Mouse (Mus musculus): Measurements from ENCODE around the gene Gm44965. TPM values are rescaled to one million over a fixed set of nuclear protein-coding genes. Genes with fewer than 3 reads are reported as not detected.

Gm44965 gene
- polyA plus RNA-seq (2015; fragmentation: Nextera tagmentation; extraction: Ambion mirVana) = not detected in 2 replicates

- H3K4me2 ChIP-seq = peak within 1 kb of the TSS; percentile 64
- H3K27me3 ChIP-seq = no peaks in the 10 kb centered on the region
- H3K36me3 ChIP-seq = peaks cover 29% of the 10 kb centered on the region
- WGBS = 7% methylated on average over 45 of the region's 45 CpGs
- H3K4me1 ChIP-seq (replicated peaks) = peaks cover 32% of the 10 kb centered on the region
- H3K4me3 ChIP-seq = peak within 1 kb of the TSS; percentile 77
- peak within 1 kb of the TSS; percentile 92 for H3K27ac ChIP-seq
- peak within 1 kb of the TSS; percentile 78 for H3K9ac ChIP-seq
- H3K9me3 ChIP-seq (replicated peaks) = peaks cover 3% of the 10 kb centered on the region; the same call in 1 of the 2 replicates
- ATAC-seq (replicated peaks; ENCODE audit: insufficient number of reproducible peaks, insufficient read depth, low FRiP score, low read depth) = peak; percentile 92
Observed at GRCm38 (mm10) chr6:48593158-48594042, at the start of gene Gm44965, which contains the start of gene Repin1. Gm44965 (plus strand) TSS chr6:48593941. Repin1 (plus strand) TSS chr6:48593883.

GRCm38 (mm10) chr6:48545251-48545650 is 48.5 kb upstream of the Gm44965 start:
- Histone ChIP-seq H3K4me1 (replicated peaks) (no peaks in the 10 kb centered on the region; the same call in 1 of the 2 replicates), H3K9me3 (replicated peaks) (no peaks in the 10 kb centered on the region), H3K36me3 (no peaks in the 10 kb centered on the region), H3K4me2 (no peak overlapping the region), H3K27ac (no peak overlapping the region), H3K9ac (no peak overlapping the region), H3K4me3 (no peak overlapping the region), H3K27me3 (no peaks in the 10 kb centered on the region)
- ATAC-seq (replicated peaks; ENCODE audit: insufficient number of reproducible peaks, insufficient read depth, low FRiP score, low read depth) = no peak
- 62% methylated on average over 5 of the region's 5 CpGs for WGBS

GRCm38 (mm10) chr6:48546271-48546670 is 47.5 kb upstream of the Gm44965 start:
- no peak for ATAC-seq (replicated peaks; ENCODE audit: insufficient number of reproducible peaks, insufficient read depth, low FRiP score, low read depth)
- Histone ChIP-seq H3K4me3 (no peak overlapping the region), H3K27me3 (no peaks in the 10 kb centered on the region), H3K4me1 (replicated peaks) (no peaks in the 10 kb centered on the region; the same call in 1 of the 2 replicates), H3K27ac (no peak overlapping the region), H3K9me3 (replicated peaks) (no peaks in the 10 kb centered on the region), H3K9ac (no peak overlapping the region), H3K36me3 (no peaks in the 10 kb centered on the region), H3K4me2 (no peak overlapping the region)
- 27% methylated on average over 1 of the region's 1 CpGs for WGBS

GRCm38 (mm10) chr6:48546858-48547257 is 46.9 kb upstream of the Gm44965 start:
- whole genome bisulfite sequencing = 59% methylated on average over 4 of the region's 4 CpGs
- no peaks in the 10 kb centered on the region for H3K36me3 ChIP-seq
- H3K27me3 ChIP-seq = no peaks in the 10 kb centered on the region
- no peak overlapping the region for H3K4me2 ChIP-seq
- no peaks in the 10 kb centered on the region for H3K9me3 ChIP-seq (replicated peaks)
- H3K9ac ChIP-seq = no peak overlapping the region
- ATAC-seq (replicated peaks; ENCODE audit: insufficient number of reproducible peaks, insufficient read depth, low FRiP score, low read depth) = no peak
- no peak overlapping the region for H3K27ac ChIP-seq
- no peaks in the 10 kb centered on the region; the same call in 1 of the 2 replicates for H3K4me1 ChIP-seq (replicated peaks)
- H3K4me3 ChIP-seq = no peak overlapping the region

- Histone ChIP-seq H3K27ac (no peak overlapping the region), H3K4me3 (no peak overlapping the region), H3K9me3 (replicated peaks) (no peaks in the 10 kb centered on the region), H3K9ac (no peak overlapping the region), H3K4me1 (replicated peaks) (no peaks in the 10 kb centered on the region), H3K4me2 (no peak overlapping the region), H3K27me3 (no peaks in the 10 kb centered on the region), H3K36me3 (no peaks in the 10 kb centered on the region)
- 76% methylated on average over 6 of the region's 6 CpGs for WGBS
- no peak for ATAC-seq (replicated peaks; ENCODE audit: insufficient number of reproducible peaks, insufficient read depth, low FRiP score, low read depth)
Observed at GRCm38 (mm10) chr6:48548314-48548713, 45.4 kb upstream of the Gm44965 start.

GRCm38 (mm10) chr6:48552918-48553317 is 40.8 kb upstream of the Gm44965 start:
- Histone ChIP-seq H3K9me3 (replicated peaks) (no peaks in the 10 kb centered on the region), H3K36me3 (no peaks in the 10 kb centered on the region), H3K27me3 (no peaks in the 10 kb centered on the region), H3K4me2 (no peak overlapping the region), H3K9ac (no peak overlapping the region), H3K27ac (no peak overlapping the region), H3K4me3 (no peak overlapping the region), H3K4me1 (replicated peaks) (peaks cover 14% of the 10 kb centered on the region)
- no peak for ATAC-seq (replicated peaks; ENCODE audit: insufficient number of reproducible peaks, insufficient read depth, low FRiP score, low read depth)
- WGBS = 47% methylated on average over 4 of the region's 4 CpGs

GRCm38 (mm10) chr6:48553819-48554218 is 39.9 kb upstream of the Gm44965 start:
- Histone ChIP-seq H3K4me1 (replicated peaks) (peaks cover 14% of the 10 kb centered on the region), H3K4me2 (peak overlapping the region; percentile 75), H3K9me3 (replicated peaks) (no peaks in the 10 kb centered on the region), H3K36me3 (peaks cover 3% of the 10 kb centered on the region; the same call in 1 of the 2 replicates), H3K9ac (peak overlapping the region; percentile 61), H3K4me3 (peak overlapping the region; percentile 64), H3K27ac (peak overlapping the region; percentile 98), H3K27me3 (no peaks in the 10 kb centered on the region)
- ATAC-seq (replicated peaks; ENCODE audit: insufficient number of reproducible peaks, insufficient read depth, low FRiP score, low read depth) = no peak
- 69% methylated on average over 4 of the region's 4 CpGs for WGBS

- WGBS = under 1% methylated on average over 39 of the region's 39 CpGs
- Histone ChIP-seq H3K36me3 (peaks cover 6% of the 10 kb centered on the region; the same call in 1 of the 2 replicates), H3K9me3 (replicated peaks) (no peaks in the 10 kb centered on the region), H3K4me1 (replicated peaks) (peaks cover 14% of the 10 kb centered on the region), H3K27ac (peak within 1 kb of the TSS; percentile 98), H3K27me3 (no peaks in the 10 kb centered on the region), H3K4me2 (peak within 1 kb of the TSS; percentile 75), H3K9ac (peak within 1 kb of the TSS; percentile 61), H3K4me3 (peak within 1 kb of the TSS; percentile 64)
- ATAC-seq (replicated peaks; ENCODE audit: insufficient number of reproducible peaks, insufficient read depth, low FRiP score, low read depth) = peak; percentile 91
Observed at GRCm38 (mm10) chr6:48554280-48555103, 39.2 kb upstream of the Gm44965 start, which contains the start of gene Lrrc61. Lrrc61 (plus strand) TSS chr6:48554796.

- peaks cover 14% of the 10 kb centered on the region for H3K4me1 ChIP-seq (replicated peaks)
- no peaks in the 10 kb centered on the region for H3K9me3 ChIP-seq (replicated peaks)
- peak overlapping the region; percentile 98 for H3K27ac ChIP-seq
- no peaks in the 10 kb centered on the region for H3K27me3 ChIP-seq
- H3K9ac ChIP-seq = peak overlapping the region; percentile 61
- peak overlapping the region; percentile 64 for H3K4me3 ChIP-seq
- 29% methylated on average over 14 of the region's 14 CpGs for WGBS
- peak; percentile 84 for ATAC-seq (replicated peaks; ENCODE audit: insufficient number of reproducible peaks, insufficient read depth, low FRiP score, low read depth)
- peak overlapping the region; percentile 75 for H3K4me2 ChIP-seq
- H3K36me3 ChIP-seq = peaks cover 7% of the 10 kb centered on the region; the same call in 1 of the 2 replicates
Observed at GRCm38 (mm10) chr6:48555104-48555890, 38.4 kb upstream of the Gm44965 start.

GRCm38 (mm10) chr6:48555956-48556355 is 37.8 kb upstream of the Gm44965 start:
- no peak overlapping the region for H3K4me2 ChIP-seq
- H3K9me3 ChIP-seq (replicated peaks) = no peaks in the 10 kb centered on the region
- H3K4me1 ChIP-seq (replicated peaks) = peaks cover 14% of the 10 kb centered on the region
- H3K4me3 ChIP-seq = no peak overlapping the region
- no peak overlapping the region for H3K9ac ChIP-seq
- H3K27ac ChIP-seq = no peak overlapping the region
- ATAC-seq (replicated peaks; ENCODE audit: insufficient number of reproducible peaks, insufficient read depth, low FRiP score, low read depth) = no peak
- H3K36me3 ChIP-seq = peaks cover 7% of the 10 kb centered on the region; the same call in 1 of the 2 replicates
- 79% methylated on average over 3 of the region's 3 CpGs for WGBS
- no peaks in the 10 kb centered on the region for H3K27me3 ChIP-seq

Data from heart, embryonic 15.5 days (tissue).